Mouse (Mus musculus) hindbrain, embryonic 16.5 days (tissue): Measurements from ENCODE around the gene Pik3ip1. TPM values are rescaled to one million over a fixed set of nuclear protein-coding genes. Genes with fewer than 3 reads are reported as not detected.

Experiments used
- ATAC-seq: fragments of 200-750 bp; cut with Nextera tagmentation; 2 replicates; pipeline ENCODE4 v1.8.0; 2017; ENCODE audit warnings: moderate TSS enrichment, moderate library complexity
- H3K27ac ChIP-seq: fragments of 300-500 bp; sonication (generic); 2 replicates; pipeline ENCODE4 v1.5.1; 2014; ENCODE audit warnings: low read depth, mild to moderate bottlenecking, control low read depth, low read length, moderate library complexity
- H3K27me3 ChIP-seq: fragments of 300-500 bp; sonication (generic); replicated peaks from 2 replicates; pipeline ENCODE4 v1.6.1; 2014; ENCODE audit warnings: low read length; ENCODE audit not compliant: control insufficient read depth, insufficient read depth
- H3K36me3 ChIP-seq: fragments of 300-500 bp; sonication (generic); 2 replicates; pipeline ENCODE4 v1.6.1; 2014; ENCODE audit warnings: mild to moderate bottlenecking, low read length, moderate library complexity, mixed read lengths; ENCODE audit not compliant: control insufficient read depth, insufficient read depth
- H3K4me1 ChIP-seq: fragments of 300-500 bp; sonication (generic); 2 replicates; pipeline ENCODE4 v1.6.1; 2014; ENCODE audit warnings: low read depth, low read length; ENCODE audit not compliant: control insufficient read depth, insufficient read depth
- H3K4me2 ChIP-seq: fragments of 300-500 bp; sonication (generic); 2 replicates; pipeline ENCODE4 v1.6.1; 2014; ENCODE audit warnings: mild to moderate bottlenecking, low read length, control low read depth, moderate library complexity
- H3K4me3 ChIP-seq: fragments of 300-500 bp; sonication (generic); 2 replicates; pipeline ENCODE4 v1.5.1; 2014; ENCODE audit warnings: mild to moderate bottlenecking, low read length, control low read depth, moderate library complexity
- H3K9ac ChIP-seq: fragments of 300-500 bp; sonication (generic); 2 replicates; pipeline ENCODE4 v1.6.1; 2014; ENCODE audit warnings: low read depth, mild to moderate bottlenecking, control low read depth, low read length, moderate library complexity
- H3K9me3 ChIP-seq: fragments of 300-500 bp; sonication (generic); 2 replicates; pipeline ENCODE4 v1.6.1; 2014; ENCODE audit warnings: mild to moderate bottlenecking, low read length, moderate library complexity; ENCODE audit not compliant: control insufficient read depth
- WGBS: fragments of 180-500 bp; shearing (Covaris S2); extraction: QIAGEN DNeasy Blood & Tissue Kit; methylation state at CpG from one replicate; pipeline ENCODE4 v1.1.7; 2014; 5-methylcytosine and 5-hydroxymethylcytosine counted together
- polyA plus RNA-seq: library from polyadenylated mRNA; unstranded; fragments of >200 nt; fragmentation: Nextera tagmentation; extraction: Ambion mirVana; gene quantifications from 2 replicates; pipeline ENCODE4 v1.2.1, GENCODE M21; 2015

Pik3ip1 gene
- polyA plus RNA-seq, 1 experiment from 2014 or later = 36.1 TPM

- WGBS = under 1% methylated on average over 71 of the region's 92 CpGs
- peak; percentile 69 for ATAC-seq
- Histone ChIP-seq H3K4me1 (peaks cover 48% of the 10 kb centered on the region), H3K27ac (peak overlapping the region; percentile 100), H3K9ac (peak overlapping the region; percentile 94), H3K4me2 (peak overlapping the region; percentile 98), H3K4me3 (peak overlapping the region; percentile 84), H3K27me3 (no peaks in the 10 kb centered on the region), H3K9me3 (no peaks in the 10 kb centered on the region), H3K36me3 (peaks cover 4% of the 10 kb centered on the region; the same call in 1 of the 2 replicates)
Measured at GRCm38 (mm10) chr11:3289803-3290639, 40.2 kb upstream of the Pik3ip1 start.

DNA sequence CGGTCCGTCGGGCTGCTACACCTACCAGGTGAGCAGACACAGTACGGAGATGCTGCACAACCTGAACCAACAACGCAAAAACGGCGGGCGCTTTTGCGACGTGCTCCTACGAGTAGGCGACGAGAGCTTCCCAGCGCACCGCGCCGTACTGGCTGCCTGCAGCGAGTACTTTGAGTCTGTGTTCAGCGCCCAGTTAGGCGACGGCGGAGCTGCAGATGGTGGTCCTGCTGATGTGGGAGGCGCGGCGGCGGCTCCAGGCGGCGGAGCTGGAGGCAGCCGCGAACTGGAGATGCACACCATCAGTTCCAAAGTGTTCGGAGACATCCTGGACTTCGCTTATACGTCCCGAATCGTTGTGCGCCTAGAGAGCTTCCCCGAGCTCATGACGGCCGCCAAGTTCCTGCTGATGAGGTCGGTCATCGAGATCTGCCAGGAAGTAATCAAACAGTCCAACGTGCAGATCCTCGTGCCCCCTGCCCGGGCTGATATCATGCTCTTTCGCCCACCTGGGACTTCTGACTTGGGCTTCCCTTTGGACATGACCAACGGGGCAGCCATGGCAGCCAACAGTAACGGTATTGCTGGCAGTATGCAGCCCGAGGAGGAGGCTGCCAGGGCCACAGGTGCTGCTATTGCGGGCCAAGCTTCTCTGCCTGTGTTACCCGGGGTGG lies 39.4 kb upstream of the Pik3ip1 start:
- WGBS = 1% methylated on average over 50 of the region's 50 CpGs
- peak overlapping the region; percentile 100 for H3K27ac ChIP-seq
- peaks cover 4% of the 10 kb centered on the region; the same call in 1 of the 2 replicates for H3K36me3 ChIP-seq
- peak overlapping the region; percentile 94 for H3K9ac ChIP-seq
- H3K4me2 ChIP-seq = peak overlapping the region; percentile 98
- H3K27me3 ChIP-seq = no peaks in the 10 kb centered on the region
- no peak; the same call in 1 of the 2 replicates for ATAC-seq
- H3K9me3 ChIP-seq = no peaks in the 10 kb centered on the region
- H3K4me1 ChIP-seq = peaks cover 55% of the 10 kb centered on the region
- H3K4me3 ChIP-seq = peak overlapping the region; percentile 84

GRCm38 (mm10) chr11:3291311-3292061 lies 38.7 kb upstream of the Pik3ip1 start:
- Histone ChIP-seq H3K4me2 (peak overlapping the region; percentile 98), H3K27me3 (no peaks in the 10 kb centered on the region), H3K9ac (peak overlapping the region; percentile 94), H3K27ac (peak overlapping the region; percentile 100), H3K9me3 (no peaks in the 10 kb centered on the region), H3K4me3 (peak overlapping the region; percentile 84), H3K36me3 (peaks cover 4% of the 10 kb centered on the region; the same call in 1 of the 2 replicates), H3K4me1 (peaks cover 57% of the 10 kb centered on the region)
- WGBS = under 1% methylated on average over 26 of the region's 26 CpGs
- ATAC-seq = no peak

- peaks cover 57% of the 10 kb centered on the region for H3K4me1 ChIP-seq
- peak overlapping the region; percentile 98 for H3K4me2 ChIP-seq
- H3K9me3 ChIP-seq = no peaks in the 10 kb centered on the region
- H3K27ac ChIP-seq = peak overlapping the region; percentile 100
- H3K27me3 ChIP-seq = no peaks in the 10 kb centered on the region
- ATAC-seq = no peak
- peak overlapping the region; percentile 94 for H3K9ac ChIP-seq
- H3K36me3 ChIP-seq = peaks cover 5% of the 10 kb centered on the region; the same call in 1 of the 2 replicates
- H3K4me3 ChIP-seq = peak overlapping the region; percentile 84
- 0% methylated on average over 8 of the region's 8 CpGs for WGBS
Measured at GRCm38 (mm10) chr11:3292062-3292421, 38.2 kb upstream of the Pik3ip1 start.

- Histone ChIP-seq H3K9me3 (no peaks in the 10 kb centered on the region), H3K4me1 (peaks cover 54% of the 10 kb centered on the region), H3K27ac (peak overlapping the region; percentile 100), H3K27me3 (no peaks in the 10 kb centered on the region), H3K4me3 (peak overlapping the region; percentile 84), H3K4me2 (peak overlapping the region; percentile 98), H3K9ac (peak overlapping the region; percentile 94), H3K36me3 (peaks cover 6% of the 10 kb centered on the region; the same call in 1 of the 2 replicates)
- 2% methylated on average over 8 of the region's 8 CpGs for WGBS
- ATAC-seq = no peak
Measured at GRCm38 (mm10) chr11:3292711-3293249, 37.4 kb upstream of the Pik3ip1 start.

- Histone ChIP-seq H3K27me3 (no peaks in the 10 kb centered on the region), H3K36me3 (peaks cover 6% of the 10 kb centered on the region; the same call in 1 of the 2 replicates), H3K9ac (peak overlapping the region; percentile 94), H3K27ac (peak overlapping the region; percentile 53), H3K4me3 (peak overlapping the region; percentile 84), H3K4me1 (peaks cover 49% of the 10 kb centered on the region), H3K4me2 (peak overlapping the region; percentile 98), H3K9me3 (no peaks in the 10 kb centered on the region)
- 10% methylated on average over 4 of the region's 4 CpGs for WGBS
- ATAC-seq = no peak
Measured at GRCm38 (mm10) chr11:3293361-3293760, 36.8 kb upstream of the Pik3ip1 start.

GRCm38 (mm10) chr11:3294641-3295040 lies 35.6 kb upstream of the Pik3ip1 start:
- H3K9ac ChIP-seq = no peak overlapping the region; the same call in 1 of the 2 replicates
- no peak overlapping the region for H3K4me3 ChIP-seq
- peaks cover 45% of the 10 kb centered on the region for H3K4me1 ChIP-seq
- 97% methylated on average over 2 of the region's 2 CpGs for WGBS
- no peaks in the 10 kb centered on the region for H3K9me3 ChIP-seq
- H3K27me3 ChIP-seq = no peaks in the 10 kb centered on the region
- ATAC-seq = no peak
- H3K4me2 ChIP-seq = peak overlapping the region; percentile 98
- no peak overlapping the region for H3K27ac ChIP-seq
- peaks cover 17% of the 10 kb centered on the region; the same call in 1 of the 2 replicates for H3K36me3 ChIP-seq

DNA sequence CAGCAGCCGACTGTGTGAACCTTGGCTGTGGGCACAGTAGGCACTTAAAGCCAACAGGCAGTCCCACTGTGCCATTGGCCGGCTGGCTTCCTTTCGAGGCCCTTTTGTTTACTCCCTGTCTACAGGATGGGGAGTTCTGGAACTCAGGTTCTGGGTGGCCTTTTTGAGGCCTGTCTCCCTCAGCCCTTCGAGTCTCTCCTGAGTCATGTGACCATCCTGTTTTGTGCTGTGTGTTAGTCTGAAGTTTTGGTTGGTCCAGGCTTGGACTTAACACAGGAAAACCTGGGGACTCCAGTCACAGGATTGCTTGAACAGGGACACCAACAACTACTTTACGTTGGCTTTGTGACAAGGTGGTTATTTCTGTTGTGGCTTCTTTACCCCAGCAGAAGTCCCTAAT lies 34.1 kb upstream of the Pik3ip1 start:
- 68% methylated on average over 5 of the region's 5 CpGs for WGBS
- peaks cover 27% of the 10 kb centered on the region for H3K36me3 ChIP-seq
- no peak overlapping the region for H3K9ac ChIP-seq
- no peak overlapping the region for H3K27ac ChIP-seq
- H3K4me1 ChIP-seq = peaks cover 43% of the 10 kb centered on the region
- H3K4me2 ChIP-seq = no peak overlapping the region
- H3K27me3 ChIP-seq = no peaks in the 10 kb centered on the region
- no peak overlapping the region for H3K4me3 ChIP-seq
- no peak for ATAC-seq
- H3K9me3 ChIP-seq = no peaks in the 10 kb centered on the region
